Mouse (Mus musculus): ENCODE results near the gene Dot1l. TPM values are rescaled to one million over a fixed set of nuclear protein-coding genes. Genes with fewer than 3 reads are reported as not detected.
"Not testable (repeated sequence)": the region's sequence is repeated elsewhere in the genome, so short reads cannot be mapped to it uniquely, and the experiment has no call there.

The Dot1l gene
- total and polyA plus RNA-seq, 3 experiments = 3.3 to 43.8 (median 13.3) TPM

- no peaks in the 10 kb centered on the region for H3K79me2 ChIP-seq (replicated peaks; ENCODE audit: control insufficient read depth, extremely low read depth, insufficient read depth, poor library complexity, severe bottlenecking)
- in situ Hi-C loops (cut with MboI; ENCODE audit: low pct_ligation_motif_present, low pct_unique_long_range_greater_than_20kb, low sequenced_read_pairs) (no loop called here), dilution Hi-C loops (cut with MboI; ENCODE audit: extremely low pct_ligation_motif_present, extremely low pct_unique_long_range_greater_than_20kb, low sequenced_read_pairs) (no loop called here)
- TF ChIP-seq ZNF384 (IDR thresholded peaks at IDR 0.05; ENCODE audit: low read depth, low read length) = no peak
- no peak for TF ChIP-seq HCFC1 (IDR thresholded peaks at IDR 0.05; ENCODE audit: low read depth, low read length)
- TF ChIP-seq JUN (IDR thresholded peaks at IDR 0.05; ENCODE audit: insufficient read depth, low read depth, low read length) = no peak
- TF ChIP-seq MYC (IDR thresholded peaks at IDR 0.05; ENCODE audit: low read depth, low read length) = no peak
- TF ChIP-seq SIN3A (IDR thresholded peaks at IDR 0.05; ENCODE audit: low read length) = no peak
- TF ChIP-seq RCOR1 (conservative IDR thresholded peaks at IDR 0.05; ENCODE audit: low read depth, low read length) = no peak
- TF ChIP-seq ZC3H11A (IDR thresholded peaks at IDR 0.05; ENCODE audit: low read depth, low read length) = no peak
- TF ChIP-seq MAFK (IDR thresholded peaks at IDR 0.05; ENCODE audit: insufficient replicate concordance, low read length) = no peak
- no peak for TF ChIP-seq ZKSCAN1 (IDR thresholded peaks at IDR 0.05; ENCODE audit: borderline replicate concordance, low read depth, low read length)
- TF ChIP-seq MXI1 (IDR thresholded peaks at IDR 0.05; ENCODE audit: low read depth, low read length) = no peak
- TF ChIP-seq TBP (conservative IDR thresholded peaks at IDR 0.05; ENCODE audit: low read depth, low read length) = no peak
- no peak for TF ChIP-seq EP300 (IDR thresholded peaks at IDR 0.05; ENCODE audit: low read length)
- TF ChIP-seq CHD1 (IDR thresholded peaks at IDR 0.05; ENCODE audit: low read depth, low read length) = no peak
- TF ChIP-seq ETS1 (conservative IDR thresholded peaks at IDR 0.05; ENCODE audit: low read depth, low read length) = no peak
- no peak for TF ChIP-seq JUND (conservative IDR thresholded peaks at IDR 0.05; ENCODE audit: low read depth, low read length)
- no peak for TF ChIP-seq MAX (IDR thresholded peaks at IDR 0.05; ENCODE audit: low read length)
- no peak for TF ChIP-seq MAZ (IDR thresholded peaks at IDR 0.05; ENCODE audit: low read depth, low read length)
- no peak for TF ChIP-seq SMC3 (IDR thresholded peaks at IDR 0.05; ENCODE audit: low read depth, low read length)
- no peak for TF ChIP-seq BHLHE40 (IDR thresholded peaks at IDR 0.05; ENCODE audit: low read depth, low read length)
- no peak for TF ChIP-seq RAD21 (IDR thresholded peaks at IDR 0.05; ENCODE audit: low read depth, low read length)
- H3K4me3 ChIP-seq (replicated peaks in 1 of 3; ENCODE audit: low read depth in 2 of 3, low read length in 2 of 3, poor library complexity in 1 of 3) = no peak overlapping the region
- H3K9ac ChIP-seq (ENCODE audit: insufficient read depth, low read depth) = no peak overlapping the region
- H3K4me2 ChIP-seq (ENCODE audit: insufficient read depth, low read depth, poor library complexity, severe bottlenecking) = no peak overlapping the region
- no peaks in the 10 kb centered on the region for H3K9me3 ChIP-seq (replicated peaks; ENCODE audit: low read length)
- H3K36me3 ChIP-seq (replicated peaks in 1 of 2; ENCODE audit: control insufficient read depth in 1 of 2, insufficient read depth in 1 of 2, low read length in 1 of 2) = no peaks in the 10 kb centered on the region
- H3K27me3 ChIP-seq (replicated peaks) = no peaks in the 10 kb centered on the region
- H3K27ac ChIP-seq (ENCODE audit: insufficient read depth, low read depth) = no peak overlapping the region
- H3K4me1 ChIP-seq (ENCODE audit: control insufficient read depth in 1 of 2, insufficient read depth in 2 of 2) = peaks cover 8 to 16% of the 10 kb centered on the region in 2 experiments
- no peak for DNase-seq (ENCODE audit: extremely low read depth)
Observed at GRCm38 (mm10) chr10:80817164-80817563, 62.2 kb downstream of the Dot1l start.

- H3K9ac ChIP-seq (ENCODE audit: insufficient read depth, low read depth); DNase-seq (ENCODE audit: extremely low read depth); H3K4me2 ChIP-seq (ENCODE audit: insufficient read depth, low read depth, poor library complexity, severe bottlenecking); H3K27ac ChIP-seq (ENCODE audit: insufficient read depth, low read depth); H3K4me3 ChIP-seq (replicated peaks in 1 of 3; ENCODE audit: low read depth in 2 of 3, low read length in 2 of 3, poor library complexity in 1 of 3); H3K9me3 ChIP-seq (replicated peaks; ENCODE audit: low read length); H3K79me2 ChIP-seq (replicated peaks; ENCODE audit: control insufficient read depth, extremely low read depth, insufficient read depth, poor library complexity, severe bottlenecking); H3K36me3 ChIP-seq (replicated peaks in 1 of 2; ENCODE audit: control insufficient read depth in 1 of 2, insufficient read depth in 1 of 2, low read length in 1 of 2); in situ Hi-C loops (cut with MboI; ENCODE audit: low pct_ligation_motif_present, low pct_unique_long_range_greater_than_20kb, low sequenced_read_pairs); dilution Hi-C loops (cut with MboI; ENCODE audit: extremely low pct_ligation_motif_present, extremely low pct_unique_long_range_greater_than_20kb, low sequenced_read_pairs); H3K27me3 ChIP-seq (replicated peaks): not testable (repeated sequence)
- 0 out of 2 replicates have a peak, but pooled peaks have one; percentile 18 for TF ChIP-seq ZNF384 (IDR thresholded peaks at IDR 0.05; ENCODE audit: low read depth, low read length)
- peak; percentile 51; the same call in 1 of the 2 replicates for TF ChIP-seq MYC (IDR thresholded peaks at IDR 0.05; ENCODE audit: low read depth, low read length)
- peak in 1 of 2 experiments; percentile 36; a peak in 2 of 4 replicates for TF ChIP-seq CTCF (conservative IDR thresholded peaks at IDR 0.05 in 1 of 2, IDR thresholded peaks at IDR 0.05 in 1 of 2; ENCODE audit: low read depth in 2 of 2, low read length in 2 of 2)
- H3K4me1 ChIP-seq (ENCODE audit: control insufficient read depth in 1 of 2, insufficient read depth in 2 of 2) = peaks cover 3 to 12% of the 10 kb centered on the region in 2 experiments
Observed at GRCm38 (mm10) chr10:80817955-80818354, 62.9 kb downstream of the Dot1l start.
